Mouse (Mus musculus): ENCODE measurements around the gene Coq7. TPM values are rescaled to one million over a fixed set of nuclear protein-coding genes. Genes with fewer than 3 reads are reported as not detected.

Gene Coq7
- polyA plus RNA-seq, 1 experiment from 2014 or later: 111 TPM

Other genes with a start within 250 kb of the Coq7 start
- 3.5 and 3.7 TPM in 2 replicates for gene Syt17, start 85.1 kb downstream of the Coq7 start, polyA plus RNA-seq (2014; fragmentation: Nextera tagmentation; extraction: Ambion mirVana)
- 0.72 and 0.77 TPM in 2 replicates for gene Itpripl2, start 41.4 kb downstream of the Coq7 start, polyA plus RNA-seq (2014; fragmentation: Nextera tagmentation; extraction: Ambion mirVana)
- 9.8 and 10.3 TPM in 2 replicates for gene Tmc7, start 51.4 kb upstream of the Coq7 start, polyA plus RNA-seq (2014; fragmentation: Nextera tagmentation; extraction: Ambion mirVana)
- 0.14 and 0.19 TPM in 2 replicates for gene Tmc5, start 63.9 kb upstream of the Coq7 start, polyA plus RNA-seq (2014; fragmentation: Nextera tagmentation; extraction: Ambion mirVana)
- gene Gde1, start 172.4 kb upstream of the Coq7 start, polyA plus RNA-seq (2014; fragmentation: Nextera tagmentation; extraction: Ambion mirVana): 99.7 and 104 TPM in 2 replicates
- gene Ccp110, start 179.2 kb upstream of the Coq7 start, polyA plus RNA-seq (2014; fragmentation: Nextera tagmentation; extraction: Ambion mirVana): 24.0 and 25.7 TPM in 2 replicates
- gene Vps35l, start 206.9 kb upstream of the Coq7 start, polyA plus RNA-seq (2014; fragmentation: Nextera tagmentation; extraction: Ambion mirVana): 74.2 and 82.8 TPM in 2 replicates

Data from midbrain, embryonic 11.5 days (tissue).